Mouse (Mus musculus): ENCODE measurements around the gene Gpr180. TPM values are rescaled to one million over a fixed set of nuclear protein-coding genes. Genes with fewer than 3 reads are reported as not detected.

The Gpr180 gene
- polyA plus RNA-seq, 1 experiment from 2014 or later = 53.0 TPM

GRCm38 (mm10) chr14:118124129-118124528 lies 12.8 kb upstream of the Gpr180 start:
- no peaks in the 10 kb centered on the region for H3K4me1 ChIP-seq (replicated peaks; ENCODE audit: control insufficient read depth, insufficient read depth, low read length)
- H3K9me3 ChIP-seq (ENCODE audit: control insufficient read depth, low read length) = no peaks in the 10 kb centered on the region
- 76% methylated on average over 5 of the region's 5 CpGs for WGBS
- H3K27me3 ChIP-seq (ENCODE audit: control insufficient read depth, insufficient read depth, low read depth, low read length) = no peaks in the 10 kb centered on the region
- H3K9ac ChIP-seq (ENCODE audit: low read length) = no peak overlapping the region
- no peak for ATAC-seq (ENCODE audit: low read depth)
- H3K4me2 ChIP-seq (ENCODE audit: low read depth, low read length) = no peak overlapping the region
- no peak overlapping the region for H3K27ac ChIP-seq (ENCODE audit: low read length)
- no peak overlapping the region for H3K4me3 ChIP-seq (ENCODE audit: low read length)
- H3K36me3 ChIP-seq (ENCODE audit: control insufficient read depth, insufficient read depth, low read length) = peaks cover 31% of the 10 kb centered on the region

- 82% methylated on average over 4 of the region's 4 CpGs for WGBS
- Histone ChIP-seq H3K27me3 (ENCODE audit: control insufficient read depth, insufficient read depth, low read depth, low read length) (no peaks in the 10 kb centered on the region), H3K4me1 (replicated peaks; ENCODE audit: control insufficient read depth, insufficient read depth, low read length) (no peaks in the 10 kb centered on the region), H3K9me3 (ENCODE audit: control insufficient read depth, low read length) (no peaks in the 10 kb centered on the region), H3K4me2 (ENCODE audit: low read depth, low read length) (no peak overlapping the region), H3K9ac (ENCODE audit: low read length) (no peak overlapping the region), H3K27ac (ENCODE audit: low read length) (no peak overlapping the region), H3K4me3 (ENCODE audit: low read length) (no peak overlapping the region), H3K36me3 (ENCODE audit: control insufficient read depth, insufficient read depth, low read length) (peaks cover 29% of the 10 kb centered on the region)
- ATAC-seq (ENCODE audit: low read depth) = no peak
Observed at GRCm38 (mm10) chr14:118124771-118125170, 12.2 kb upstream of the Gpr180 start.

GRCm38 (mm10) chr14:118126301-118126700 lies 10.7 kb upstream of the Gpr180 start:
- Histone ChIP-seq H3K27ac (ENCODE audit: low read length) (no peak overlapping the region), H3K4me3 (ENCODE audit: low read length) (no peak overlapping the region), H3K9ac (ENCODE audit: low read length) (no peak overlapping the region), H3K36me3 (ENCODE audit: control insufficient read depth, insufficient read depth, low read length) (peaks cover 21% of the 10 kb centered on the region), H3K9me3 (ENCODE audit: control insufficient read depth, low read length) (no peaks in the 10 kb centered on the region), H3K4me1 (replicated peaks; ENCODE audit: control insufficient read depth, insufficient read depth, low read length) (peaks cover 2% of the 10 kb centered on the region), H3K27me3 (ENCODE audit: control insufficient read depth, insufficient read depth, low read depth, low read length) (no peaks in the 10 kb centered on the region), H3K4me2 (ENCODE audit: low read depth, low read length) (no peak overlapping the region)
- WGBS = 82% methylated on average over 5 of the region's 5 CpGs
- no peak for ATAC-seq (ENCODE audit: low read depth)

GRCm38 (mm10) chr14:118131472-118131871 lies 5.5 kb upstream of the Gpr180 start:
- Histone ChIP-seq H3K36me3 (ENCODE audit: control insufficient read depth, insufficient read depth, low read length) (peaks cover 4% of the 10 kb centered on the region), H3K27ac (ENCODE audit: low read length) (no peak overlapping the region), H3K4me1 (replicated peaks; ENCODE audit: control insufficient read depth, insufficient read depth, low read length) (peaks cover 12% of the 10 kb centered on the region), H3K9me3 (ENCODE audit: control insufficient read depth, low read length) (no peaks in the 10 kb centered on the region), H3K4me2 (ENCODE audit: low read depth, low read length) (peak overlapping the region; percentile 80), H3K9ac (ENCODE audit: low read length) (peak overlapping the region; percentile 79), H3K4me3 (ENCODE audit: low read length) (peak overlapping the region; percentile 80), H3K27me3 (ENCODE audit: control insufficient read depth, insufficient read depth, low read depth, low read length) (no peaks in the 10 kb centered on the region; the same call in 1 of the 2 replicates)
- ATAC-seq (ENCODE audit: low read depth) = no peak
- WGBS = 68% methylated on average over 7 of the region's 7 CpGs

GRCm38 (mm10) chr14:118131931-118132641 lies 4.9 kb upstream of the Gpr180 start:
- Histone ChIP-seq H3K9ac (ENCODE audit: low read length) (peak overlapping the region; percentile 79), H3K4me2 (ENCODE audit: low read depth, low read length) (peak overlapping the region; percentile 80), H3K27me3 (ENCODE audit: control insufficient read depth, insufficient read depth, low read depth, low read length) (no peaks in the 10 kb centered on the region; the same call in 1 of the 2 replicates), H3K27ac (ENCODE audit: low read length) (no peak overlapping the region), H3K4me1 (replicated peaks; ENCODE audit: control insufficient read depth, insufficient read depth, low read length) (peaks cover 12% of the 10 kb centered on the region), H3K9me3 (ENCODE audit: control insufficient read depth, low read length) (no peaks in the 10 kb centered on the region), H3K4me3 (ENCODE audit: low read length) (peak overlapping the region; percentile 80), H3K36me3 (ENCODE audit: control insufficient read depth, insufficient read depth, low read length) (peaks cover 4% of the 10 kb centered on the region)
- peak; percentile 8 for ATAC-seq (ENCODE audit: low read depth)
- 11% methylated on average over 21 of the region's 21 CpGs for WGBS

- peak within 1 kb of the TSS; percentile 80 for H3K4me2 ChIP-seq (ENCODE audit: low read depth, low read length)
- H3K4me1 ChIP-seq (replicated peaks; ENCODE audit: control insufficient read depth, insufficient read depth, low read length) = peaks cover 12% of the 10 kb centered on the region
- H3K36me3 ChIP-seq (ENCODE audit: control insufficient read depth, insufficient read depth, low read length) = peaks cover under 1% of the 10 kb centered on the region; the same call in 1 of the 2 replicates
- ATAC-seq (ENCODE audit: low read depth) = peak; percentile 79
- peak within 1 kb of the TSS; percentile 80 for H3K4me3 ChIP-seq (ENCODE audit: low read length)
- H3K27ac ChIP-seq (ENCODE audit: low read length) = no peak within 1 kb of the TSS
- H3K27me3 ChIP-seq (ENCODE audit: control insufficient read depth, insufficient read depth, low read depth, low read length) = no peaks in the 10 kb centered on the region; the same call in 1 of the 2 replicates
- peak within 1 kb of the TSS; percentile 79 for H3K9ac ChIP-seq (ENCODE audit: low read length)
- WGBS = 0% methylated on average over 28 of the region's 28 CpGs
- no peaks in the 10 kb centered on the region for H3K9me3 ChIP-seq (ENCODE audit: control insufficient read depth, low read length)
Observed at GRCm38 (mm10) chr14:118132642-118132977, 4.3 kb upstream of the Gpr180 start, which contains the start of gene Tgds. Gene Tgds, minus strand, starts transcription at chr14:118132755.

GRCm38 (mm10) chr14:118137487-118137886 lies 529 bp downstream of the Gpr180 start:
- peak; percentile 6 for ATAC-seq (ENCODE audit: low read depth)
- under 1% methylated on average over 13 of the region's 13 CpGs for WGBS
- no peaks in the 10 kb centered on the region; the same call in 1 of the 2 replicates for H3K27me3 ChIP-seq (ENCODE audit: control insufficient read depth, insufficient read depth, low read depth, low read length)

GRCm38 (mm10) chr14:118142283-118142682 lies 5.3 kb downstream of the Gpr180 start:
- H3K9me3 ChIP-seq (ENCODE audit: control insufficient read depth, low read length) = no peaks in the 10 kb centered on the region
- no peak overlapping the region for H3K9ac ChIP-seq (ENCODE audit: low read length)
- no peak for ATAC-seq (ENCODE audit: low read depth)
- peaks cover 13% of the 10 kb centered on the region for H3K4me1 ChIP-seq (replicated peaks; ENCODE audit: control insufficient read depth, insufficient read depth, low read length)
- no peak overlapping the region for H3K27ac ChIP-seq (ENCODE audit: low read length)
- peaks cover 25% of the 10 kb centered on the region for H3K36me3 ChIP-seq (ENCODE audit: control insufficient read depth, insufficient read depth, low read length)
- H3K4me3 ChIP-seq (ENCODE audit: low read length) = no peak overlapping the region
- H3K27me3 ChIP-seq (ENCODE audit: control insufficient read depth, insufficient read depth, low read depth, low read length) = no peaks in the 10 kb centered on the region
- 89% methylated on average over 5 of the region's 5 CpGs for WGBS
- H3K4me2 ChIP-seq (ENCODE audit: low read depth, low read length) = no peak overlapping the region

More at GRCm38 (mm10) chr14:118137487-118137886, 529 bp downstream of the Gpr180 start:
- Histone ChIP-seq H3K4me3 (ENCODE audit: low read length) (peak overlapping the region; percentile 88), H3K27ac (ENCODE audit: low read length) (peak overlapping the region; percentile 59), H3K9ac (ENCODE audit: low read length) (peak overlapping the region; percentile 94), H3K36me3 (ENCODE audit: control insufficient read depth, insufficient read depth, low read length) (peaks cover 23% of the 10 kb centered on the region), H3K4me2 (ENCODE audit: low read depth, low read length) (peak overlapping the region; percentile 81), H3K9me3 (ENCODE audit: control insufficient read depth, low read length) (no peaks in the 10 kb centered on the region), H3K4me1 (replicated peaks; ENCODE audit: control insufficient read depth, insufficient read depth, low read length) (peaks cover 17% of the 10 kb centered on the region)

GRCm38 (mm10) chr14:118148046-118148445 lies 11.1 kb downstream of the Gpr180 start:
- no peak for ATAC-seq (ENCODE audit: low read depth)
- WGBS = 92% methylated on average over 13 of the region's 13 CpGs
- peaks cover 9% of the 10 kb centered on the region for H3K36me3 ChIP-seq (ENCODE audit: control insufficient read depth, insufficient read depth, low read length)
- no peaks in the 10 kb centered on the region for H3K9me3 ChIP-seq (ENCODE audit: control insufficient read depth, low read length)
- H3K9ac ChIP-seq (ENCODE audit: low read length) = no peak overlapping the region
- no peaks in the 10 kb centered on the region for H3K27me3 ChIP-seq (ENCODE audit: control insufficient read depth, insufficient read depth, low read depth, low read length)
- no peak overlapping the region for H3K4me2 ChIP-seq (ENCODE audit: low read depth, low read length)
- H3K4me3 ChIP-seq (ENCODE audit: low read length) = no peak overlapping the region
- peaks cover 3% of the 10 kb centered on the region; the same call in 1 of the 2 replicates for H3K4me1 ChIP-seq (replicated peaks; ENCODE audit: control insufficient read depth, insufficient read depth, low read length)
- H3K27ac ChIP-seq (ENCODE audit: low read length) = no peak overlapping the region

Data from lung, embryonic 16.5 days (tissue).